Mouse (Mus musculus): ENCODE results near the gene Map2k1. TPM values are rescaled to one million over a fixed set of nuclear protein-coding genes. Genes with fewer than 3 reads are reported as not detected.

Map2k1 gene
- polyA plus RNA-seq, 1 experiment from 2014 or later, result 105 TPM

Small RNAs within 50 kb of the gene (microRNA-seq; reads per million reads assigned to microRNA genes)
- not detected for gene Gm24106 (ENCODE audit: borderline number of aligned reads)

Other genes with a start within 250 kb of the Map2k1 start
- gene Smad6, start 231.6 kb downstream of the Map2k1 start, polyA plus RNA-seq (2014; fragmentation: Nextera tagmentation; extraction: Ambion mirVana), result 7.9 and 8.8 TPM in 2 replicates
- gene Lctl, start 136.5 kb downstream of the Map2k1 start, polyA plus RNA-seq (2014; fragmentation: Nextera tagmentation; extraction: Ambion mirVana), result not detected in 2 replicates
- 10.6 and 17.4 TPM in 2 replicates for gene Zwilch, start 80.5 kb downstream of the Map2k1 start, polyA plus RNA-seq (2014; fragmentation: Nextera tagmentation; extraction: Ambion mirVana)
- 1,344 and 1,393 TPM in 2 replicates for gene Rpl4, start 80.3 kb downstream of the Map2k1 start, polyA plus RNA-seq (2014; fragmentation: Nextera tagmentation; extraction: Ambion mirVana)
- 19.2 and 21.2 TPM in 2 replicates for gene Snapc5, start 74.4 kb downstream of the Map2k1 start, polyA plus RNA-seq (2014; fragmentation: Nextera tagmentation; extraction: Ambion mirVana)
- 2.2 and 2.3 TPM in 2 replicates for gene Uchl4, start 18.4 kb downstream of the Map2k1 start, polyA plus RNA-seq (2014; fragmentation: Nextera tagmentation; extraction: Ambion mirVana)
- 168 and 218 TPM in 2 replicates for gene Tipin, start 27.9 kb upstream of the Map2k1 start, polyA plus RNA-seq (2014; fragmentation: Nextera tagmentation; extraction: Ambion mirVana)
- gene Dis3l, start 87.7 kb upstream of the Map2k1 start, polyA plus RNA-seq (2014; fragmentation: Nextera tagmentation; extraction: Ambion mirVana), result 19.5 and 19.6 TPM in 2 replicates
- gene Megf11, start 132.0 kb upstream of the Map2k1 start, polyA plus RNA-seq (2014; fragmentation: Nextera tagmentation; extraction: Ambion mirVana), result 1.1 and 1.3 TPM in 2 replicates

Data from embryonic facial prominence, embryonic 14.5 days (tissue).